In genomic region chr4:32041741-32042452, GRCm38 (mm10) we compare ENCODE assay signal across 8 mouse cellular contexts.
DNase-seq lines count a peak whose midpoint lies in the region; TF ChIP-seq lines count a peak whose summit lies in the region.

No protein-coding gene starts in this region.

- 0 out of 2 replicates have a peak, but pooled peaks have one; percentile 9 for TF ChIP-seq CTCF in cerebellum, adult 2 months (IDR thresholded peaks at IDR 0.05; ENCODE audit: borderline replicate concordance, insufficient read depth, low read depth, low read length)

- WGBS in cerebellum, adult 2 months: 35% methylated on average over 15 of the region's 15 CpGs

- TF ChIP-seq POLR2A in cerebellum, adult 2 months (IDR thresholded peaks at IDR 0.05; ENCODE audit: borderline replicate concordance, insufficient read depth, low read length): no peak

- no peak overlapping the region for H3K27ac ChIP-seq in cerebellum, adult 2 months (ENCODE audit: insufficient read depth, low read length)

- no peaks in the 10 kb centered on the region for H3K36me3 ChIP-seq in splenic B cell, adult 2 months (ENCODE audit: control insufficient read depth, insufficient read depth, low read length, poor library complexity, severe bottlenecking)

- no peaks in the 10 kb centered on the region for H3K27me3 ChIP-seq in cerebellum, adult 2 months (ENCODE audit: control insufficient read depth, insufficient read depth, low read length)
- no peaks in the 10 kb centered on the region for H3K27me3 ChIP-seq in splenic B cell, adult 2 months (ENCODE audit: control insufficient read depth, insufficient read depth, low read length, poor library complexity, severe bottlenecking)

- DNase-seq in cerebellum, adult 2 months: no peak
- no peak for DNase-seq in cerebellum, postnatal 36 days
- DNase-seq in lung, postnatal 10 days: peak; percentile 54
- DNase-seq in lung, adult 18-20 months: no peak
- DNase-seq in layer of hippocampus, postnatal 10 days (ENCODE audit: low spot score in 2 of 2): peak; percentile 25 to 56
- peak; percentile 26 for DNase-seq in splenic B cell, adult 2 months (ENCODE audit: low read depth, low spot score)
- no peak for DNase-seq in adrenal gland, postnatal 36 days
- DNase-seq in ovary, adult 18-20 months (ENCODE audit: low spot score): no peak

- no peaks in the 10 kb centered on the region for H3K4me1 ChIP-seq in cerebellum, adult 2 months (ENCODE audit: control insufficient read depth, insufficient read depth, low read length)

- H3K4me3 ChIP-seq in cerebellum, adult 2 months (replicated peaks; ENCODE audit: insufficient read depth, low read depth, low read length): no peak overlapping the region

Comparison
In these comparisons a context has a peak if more than half of its experiments do, and no peak if none do; other contexts are left out.
1. DNase-seq: peak in lung, postnatal 10 days (single experiment), layer of hippocampus, postnatal 10 days (2 of 2) and splenic B cell, adult 2 months (single experiment); none in cerebellum, adult 2 months (0 of 2), cerebellum, postnatal 36 days (0 of 2), lung, adult 18-20 months (0 of 2), adrenal gland, postnatal 36 days (0 of 2) and ovary, adult 18-20 months (single experiment).